Mouse (Mus musculus): ENCODE measurements at regions not wholly inside any gene's neighbourhood (a gene's known extent, or its start where the extent isn't known, plus 50 kb on each side); places are given as distances from the start of the nearest gene placed in this dataset.

DNA sequence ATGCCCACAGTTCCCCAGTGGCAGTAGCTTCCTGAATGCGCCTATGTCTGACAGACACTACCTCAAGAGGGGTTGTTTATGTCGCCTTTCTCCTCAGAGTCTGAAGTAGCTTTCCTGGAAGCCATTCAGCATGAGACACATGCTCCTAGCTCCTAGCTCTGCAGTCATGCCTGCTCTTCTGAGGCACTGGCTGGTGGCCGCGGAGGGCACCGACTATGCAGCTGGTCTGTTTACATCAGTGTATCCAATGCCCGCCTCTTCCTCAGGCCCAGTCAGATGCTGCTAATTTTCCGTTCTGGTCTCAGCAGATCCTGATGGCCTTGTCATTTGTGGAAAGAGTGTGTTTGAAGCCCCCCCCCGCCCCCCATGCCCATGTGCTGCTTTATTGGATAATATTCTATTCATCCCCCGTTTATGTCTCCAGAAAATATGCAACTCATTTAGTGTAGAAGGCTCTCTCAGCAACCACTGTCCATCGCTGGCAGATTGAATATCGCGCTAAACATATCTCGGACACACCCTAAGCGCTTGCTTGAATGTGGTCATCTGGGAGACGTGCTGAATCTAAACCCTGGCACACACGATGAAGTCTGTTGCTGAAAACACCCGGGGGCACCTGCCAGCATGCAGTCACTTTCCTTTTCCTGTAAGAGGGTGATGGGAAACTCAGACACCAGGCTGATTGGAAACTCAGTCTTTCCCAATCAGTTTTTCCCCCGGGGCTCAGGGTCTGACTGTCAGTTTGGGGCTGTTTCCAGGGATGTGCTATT is 73.9 kb downstream of the Ackr3 start:
- Histone ChIP-seq H3K27ac (ENCODE audit: insufficient read depth, low read depth, low read length, poor library complexity, severe bottlenecking) (no peak overlapping the region), H3K36me3 (ENCODE audit: control insufficient read depth, insufficient read depth, low read length, poor library complexity, severe bottlenecking) (no peaks in the 10 kb centered on the region), H3K9ac (ENCODE audit: insufficient read depth, low read depth, low read length, poor library complexity, severe bottlenecking) (no peak overlapping the region), H3K4me1 (ENCODE audit: control insufficient read depth in 2 of 2, insufficient read depth in 2 of 2, low read length in 2 of 2, poor library complexity in 1 of 2) (no peaks in the 10 kb centered on the region), H3K9me3 (ENCODE audit: control insufficient read depth, insufficient read depth, low read depth, low read length) (no peaks in the 10 kb centered on the region), H3K4me3 (ENCODE audit: insufficient read depth in 1 of 2, low read depth in 1 of 2, low read length in 2 of 2, poor library complexity in 1 of 2, severe bottlenecking in 1 of 2) (no peak overlapping the region)
- no peak for DNase-seq (ENCODE audit: low read depth, low spot score)
- no peak for TF ChIP-seq HCFC1 (IDR thresholded peaks at IDR 0.05; ENCODE audit: borderline replicate concordance, insufficient read depth, low read length)
- TF ChIP-seq CHD2 (IDR thresholded peaks at IDR 0.05; ENCODE audit: low read depth, low read length): no peak
- TF ChIP-seq ZC3H11A (IDR thresholded peaks at IDR 0.05; ENCODE audit: borderline replicate concordance, low read depth, low read length): no peak
- TF ChIP-seq MAFK (IDR thresholded peaks at IDR 0.05; ENCODE audit: insufficient read depth, low read depth, low read length): no peak
- in situ Hi-C loops (cut with MboI; ENCODE audit: low sequenced_read_pairs in 2 of 2, unreplicated experiment in 2 of 2): no loop called here

DNA sequence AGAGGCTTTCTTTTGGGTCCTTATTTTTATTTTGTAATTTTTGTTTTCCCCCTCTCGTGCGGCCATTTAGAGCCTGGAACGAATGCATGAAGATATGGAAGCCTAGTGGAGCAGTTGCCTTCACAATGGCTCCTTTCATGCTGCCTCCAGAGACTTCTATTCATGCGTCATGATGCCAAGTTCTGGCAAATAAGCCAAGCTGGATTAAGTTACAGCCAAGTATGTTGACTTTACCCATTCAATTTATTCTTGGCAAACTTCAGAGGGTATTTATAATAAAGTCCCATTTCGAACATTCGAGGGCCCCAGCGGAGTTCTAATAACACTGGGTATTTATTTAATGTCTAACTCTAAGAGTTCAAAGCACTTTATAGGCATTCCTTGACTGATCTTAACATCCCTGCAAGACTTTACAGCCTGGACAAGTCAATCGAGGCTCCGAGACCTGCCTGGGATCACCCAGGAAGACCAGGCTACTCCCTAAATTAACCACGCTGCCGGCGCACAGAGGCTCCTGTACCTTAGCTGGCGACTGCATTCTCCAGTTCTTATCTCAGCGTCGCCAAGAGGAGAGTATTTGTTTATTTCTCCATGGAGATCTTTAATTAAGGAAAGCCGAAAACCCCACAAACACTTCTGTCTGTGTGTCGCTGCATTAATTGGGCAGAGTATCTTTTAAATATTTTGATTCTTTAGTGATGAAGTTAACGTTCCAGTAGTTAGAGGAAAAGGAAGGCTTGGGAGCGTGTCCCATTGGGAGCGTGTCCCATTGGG is 75.5 kb downstream of the Ackr3 start:
- H3K36me3 ChIP-seq (ENCODE audit: control insufficient read depth, insufficient read depth, low read length, poor library complexity, severe bottlenecking): no peaks in the 10 kb centered on the region
- DNase-seq (ENCODE audit: low read depth, low spot score): no peak
- H3K9ac ChIP-seq (ENCODE audit: insufficient read depth, low read depth, low read length, poor library complexity, severe bottlenecking): no peak overlapping the region
- peaks cover 0 to 7% of the 10 kb centered on the region in 2 experiments; a peak in 1 of 4 replicates for H3K4me1 ChIP-seq (ENCODE audit: control insufficient read depth in 2 of 2, insufficient read depth in 2 of 2, low read length in 2 of 2, poor library complexity in 1 of 2)
- TF ChIP-seq HCFC1 (IDR thresholded peaks at IDR 0.05; ENCODE audit: borderline replicate concordance, insufficient read depth, low read length) (no peak), CHD2 (IDR thresholded peaks at IDR 0.05; ENCODE audit: low read depth, low read length) (no peak), MAFK (IDR thresholded peaks at IDR 0.05; ENCODE audit: insufficient read depth, low read depth, low read length) (no peak), ZNF384 (IDR thresholded peaks at IDR 0.05; ENCODE audit: low read depth, low read length) (no peak), ZC3H11A (IDR thresholded peaks at IDR 0.05; ENCODE audit: borderline replicate concordance, low read depth, low read length) (no peak)
- in situ Hi-C loops (cut with MboI; ENCODE audit: low sequenced_read_pairs in 2 of 2, unreplicated experiment in 2 of 2): no loop called here
- no peaks in the 10 kb centered on the region for H3K9me3 ChIP-seq (ENCODE audit: control insufficient read depth, insufficient read depth, low read depth, low read length)
- no peak overlapping the region for H3K27ac ChIP-seq (ENCODE audit: insufficient read depth, low read depth, low read length, poor library complexity, severe bottlenecking)
- no peak overlapping the region for H3K4me3 ChIP-seq (ENCODE audit: insufficient read depth in 1 of 2, low read depth in 1 of 2, low read length in 2 of 2, poor library complexity in 1 of 2, severe bottlenecking in 1 of 2)

DNA sequence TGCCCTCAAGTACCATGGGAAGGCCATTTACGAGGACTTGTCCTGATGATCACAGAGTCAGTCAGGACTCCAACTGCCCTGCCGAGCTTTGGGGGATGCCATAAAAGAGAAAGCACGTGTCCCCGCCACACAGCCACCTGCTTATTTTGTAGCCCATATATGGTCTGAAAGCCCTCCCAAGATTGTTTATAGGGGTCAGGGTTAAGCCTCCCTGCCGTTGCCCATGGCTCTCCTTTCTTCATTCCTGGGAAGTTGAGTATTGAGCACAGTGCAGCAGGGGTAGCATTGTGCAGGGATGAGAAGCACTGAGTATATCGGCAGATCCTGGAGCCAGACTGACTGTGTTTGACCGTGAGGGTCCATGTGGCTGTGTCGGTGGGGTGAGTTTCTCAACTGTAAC is 76.4 kb downstream of the Ackr3 start:
- H3K9ac ChIP-seq (ENCODE audit: insufficient read depth, low read depth, low read length, poor library complexity, severe bottlenecking): no peak overlapping the region
- peaks cover 0 to 7% of the 10 kb centered on the region in 2 experiments; a peak in 1 of 4 replicates for H3K4me1 ChIP-seq (ENCODE audit: control insufficient read depth in 2 of 2, insufficient read depth in 2 of 2, low read length in 2 of 2, poor library complexity in 1 of 2)
- no peak overlapping the region for H3K4me3 ChIP-seq (ENCODE audit: insufficient read depth in 1 of 2, low read depth in 1 of 2, low read length in 2 of 2, poor library complexity in 1 of 2, severe bottlenecking in 1 of 2)
- H3K9me3 ChIP-seq (ENCODE audit: control insufficient read depth, insufficient read depth, low read depth, low read length): no peaks in the 10 kb centered on the region
- no peaks in the 10 kb centered on the region for H3K36me3 ChIP-seq (ENCODE audit: control insufficient read depth, insufficient read depth, low read length, poor library complexity, severe bottlenecking)
- H3K27ac ChIP-seq (ENCODE audit: insufficient read depth, low read depth, low read length, poor library complexity, severe bottlenecking): no peak overlapping the region
- TF ChIP-seq CHD2 (IDR thresholded peaks at IDR 0.05; ENCODE audit: low read depth, low read length) (no peak), ZNF384 (IDR thresholded peaks at IDR 0.05; ENCODE audit: low read depth, low read length) (no peak), MAFK (IDR thresholded peaks at IDR 0.05; ENCODE audit: insufficient read depth, low read depth, low read length) (no peak), HCFC1 (IDR thresholded peaks at IDR 0.05; ENCODE audit: borderline replicate concordance, insufficient read depth, low read length) (no peak), ZC3H11A (IDR thresholded peaks at IDR 0.05; ENCODE audit: borderline replicate concordance, low read depth, low read length) (no peak)
- in situ Hi-C loops (cut with MboI; ENCODE audit: low sequenced_read_pairs in 2 of 2, unreplicated experiment in 2 of 2): no loop called here
- DNase-seq (ENCODE audit: low read depth, low spot score): no peak

DNA sequence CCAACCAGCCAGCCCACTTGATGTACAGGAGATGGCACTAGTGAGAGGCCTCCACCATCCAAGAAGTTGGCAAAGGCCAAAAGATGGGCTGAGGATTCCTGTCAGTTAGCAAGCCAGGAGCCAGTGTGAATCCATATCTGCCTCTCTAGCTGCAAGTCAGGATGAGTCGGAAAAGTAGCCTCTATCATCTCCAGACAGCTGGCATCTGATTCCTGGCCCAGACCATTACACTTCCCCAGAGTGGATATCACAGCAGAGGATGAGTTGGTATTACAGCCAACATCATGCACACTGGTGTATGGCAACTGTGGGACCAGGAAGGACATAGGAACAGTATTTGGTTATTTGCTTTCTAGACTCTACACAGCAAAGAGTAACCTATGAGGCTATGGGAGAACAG is 77.5 kb downstream of the Ackr3 start:
- H3K9ac ChIP-seq (ENCODE audit: insufficient read depth, low read depth, low read length, poor library complexity, severe bottlenecking): no peak overlapping the region
- TF ChIP-seq ZC3H11A (IDR thresholded peaks at IDR 0.05; ENCODE audit: borderline replicate concordance, low read depth, low read length) (no peak), HCFC1 (IDR thresholded peaks at IDR 0.05; ENCODE audit: borderline replicate concordance, insufficient read depth, low read length) (no peak), CHD2 (IDR thresholded peaks at IDR 0.05; ENCODE audit: low read depth, low read length) (no peak), ZNF384 (IDR thresholded peaks at IDR 0.05; ENCODE audit: low read depth, low read length) (no peak), MAFK (IDR thresholded peaks at IDR 0.05; ENCODE audit: insufficient read depth, low read depth, low read length) (no peak)
- DNase-seq (ENCODE audit: low read depth, low spot score): no peak
- no peaks in the 10 kb centered on the region for H3K36me3 ChIP-seq (ENCODE audit: control insufficient read depth, insufficient read depth, low read length, poor library complexity, severe bottlenecking)
- H3K27ac ChIP-seq (ENCODE audit: insufficient read depth, low read depth, low read length, poor library complexity, severe bottlenecking): no peak overlapping the region
- no peak overlapping the region for H3K4me3 ChIP-seq (ENCODE audit: insufficient read depth in 1 of 2, low read depth in 1 of 2, low read length in 2 of 2, poor library complexity in 1 of 2, severe bottlenecking in 1 of 2)
- no peaks in the 10 kb centered on the region for H3K9me3 ChIP-seq (ENCODE audit: control insufficient read depth, insufficient read depth, low read depth, low read length)
- in situ Hi-C loops (cut with MboI; ENCODE audit: low sequenced_read_pairs in 2 of 2, unreplicated experiment in 2 of 2): no loop called here
- peaks cover 0 to 7% of the 10 kb centered on the region in 2 experiments; a peak in 1 of 4 replicates for H3K4me1 ChIP-seq (ENCODE audit: control insufficient read depth in 2 of 2, insufficient read depth in 2 of 2, low read length in 2 of 2, poor library complexity in 1 of 2)
